Mouse (Mus musculus) midbrain, embryonic 10.5 days (tissue): ENCODE measurements around the gene Ccpg1. TPM values are rescaled to one million over a fixed set of nuclear protein-coding genes. Genes with fewer than 3 reads are reported as not detected.

Experiments used
- DNase-seq: peaks from one replicate; pipeline ENCODE4 v3.0.0-alpha.2; 2017; ENCODE audit warnings: low spot score
- H3K27ac ChIP-seq: fragments of 300-500 bp; sonication (generic); replicated peaks from 2 replicates; pipeline ENCODE4 v1.5.1; 2016; ENCODE audit warnings: mild to moderate bottlenecking
- H3K27me3 ChIP-seq: fragments of 300-500 bp; sonication (generic); 2 replicates; pipeline ENCODE4 v1.6.1; 2016; ENCODE audit warnings: low read depth, mild to moderate bottlenecking; ENCODE audit not compliant: poor library complexity, severe bottlenecking
- H3K36me3 ChIP-seq: fragments of 300-500 bp; sonication (generic); 2 replicates; pipeline ENCODE4 v1.6.1; 2016; ENCODE audit warnings: mild to moderate bottlenecking, moderate library complexity
- H3K4me1 ChIP-seq: fragments of 300-500 bp; sonication (generic); 2 replicates; pipeline ENCODE4 v1.6.1; 2016
- H3K4me3 ChIP-seq: fragments of 300-500 bp; sonication (generic); 2 replicates; pipeline ENCODE4 v1.5.1; 2016; ENCODE audit warnings: mild to moderate bottlenecking, moderate library complexity
- H3K9me3 ChIP-seq: fragments of 300-500 bp; sonication (generic); replicated peaks from 2 replicates; pipeline ENCODE4 v1.6.1; 2016; ENCODE audit warnings: mild to moderate bottlenecking
- WGBS: fragments of 180-500 bp; shearing (Covaris S2); methylation state at CpG from one replicate; pipeline ENCODE4 v1.1.7; 2016; 5-methylcytosine and 5-hydroxymethylcytosine counted together
- polyA plus RNA-seq: library from polyadenylated mRNA; unstranded; fragments of >200 nt; fragmentation: Nextera tagmentation; extraction: Ambion mirVana; gene quantifications from 2 replicates; pipeline ENCODE4 v1.2.1, GENCODE M21; 2016

Ccpg1 gene
- polyA plus RNA-seq, 1 experiment from 2014 or later, result 18.0 TPM

DNA sequence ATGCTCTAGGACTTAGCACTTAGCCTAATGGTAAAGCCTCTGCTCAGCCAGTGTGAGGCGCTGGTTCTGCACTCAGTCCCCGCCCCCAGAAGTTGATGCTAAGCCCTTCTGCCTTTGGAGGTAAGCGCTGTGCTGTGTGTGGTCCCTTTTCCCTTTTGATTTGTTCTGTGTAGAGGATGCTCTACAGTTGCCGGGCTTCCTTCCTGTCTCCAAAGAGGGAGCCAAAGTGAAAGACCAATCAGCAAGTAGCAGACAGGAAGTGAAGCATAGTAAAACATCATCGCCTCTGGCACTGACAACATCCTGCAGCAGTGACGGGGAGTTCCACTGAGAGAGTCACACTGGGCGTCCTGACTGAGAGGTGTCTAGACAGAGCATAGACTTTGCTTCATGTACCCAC is 15.4 kb upstream of the Ccpg1 start:
- no peak overlapping the region for H3K27ac ChIP-seq
- H3K4me1 ChIP-seq, result no peaks in the 10 kb centered on the region
- no peak for DNase-seq

DNA sequence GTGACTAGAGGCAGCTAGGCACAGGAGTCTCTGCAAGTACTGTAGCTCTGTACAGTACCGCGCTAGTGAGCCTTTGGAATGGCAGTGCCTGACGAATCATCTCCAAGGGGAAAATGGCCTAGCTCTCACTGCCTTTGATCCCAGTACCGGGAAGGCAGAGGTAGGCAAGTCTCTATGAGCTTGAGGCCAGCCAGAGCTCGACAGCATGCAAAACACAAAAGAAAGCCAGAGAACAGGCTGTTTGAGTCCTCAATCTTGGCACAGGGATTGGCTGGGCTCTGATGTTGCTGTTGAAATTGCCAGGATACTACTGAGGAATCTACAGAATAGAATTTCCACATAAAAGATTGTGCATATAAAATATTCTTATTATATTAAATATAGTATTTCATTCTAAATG is 12.8 kb upstream of the Ccpg1 start:
- 90% methylated on average over 5 of the region's 5 CpGs for WGBS

More for the DNA sequence above, 15.4 kb upstream of the Ccpg1 start:
- no peaks in the 10 kb centered on the region for H3K9me3 ChIP-seq
- no peaks in the 10 kb centered on the region for H3K27me3 ChIP-seq
- no peak overlapping the region for H3K4me3 ChIP-seq
- H3K36me3 ChIP-seq, result no peaks in the 10 kb centered on the region
- WGBS, result 73% methylated on average over 7 of the region's 7 CpGs

DNA sequence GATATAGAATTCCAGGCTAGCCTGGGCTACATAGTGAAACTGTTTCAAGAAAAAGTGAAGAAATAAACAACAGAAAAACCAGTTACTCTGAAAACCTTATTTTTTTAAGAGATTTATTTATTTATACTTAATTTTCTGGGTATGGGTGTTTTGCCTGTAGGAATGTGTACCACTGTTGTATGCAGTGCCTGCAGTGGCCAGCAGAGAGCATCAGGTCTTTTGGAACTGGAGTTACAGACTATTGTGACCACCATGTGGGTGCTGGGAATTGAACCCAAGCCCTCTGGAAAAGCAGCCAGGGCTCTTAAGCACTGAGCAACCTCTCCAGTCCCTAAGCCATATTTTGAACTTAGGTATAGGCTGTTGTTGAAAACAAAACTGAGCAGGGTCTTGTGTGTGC is 12.2 kb upstream of the Ccpg1 start:
- H3K27ac ChIP-seq, result no peak overlapping the region
- H3K27me3 ChIP-seq, result no peaks in the 10 kb centered on the region
- H3K4me1 ChIP-seq, result no peaks in the 10 kb centered on the region
- DNase-seq, result no peak
- H3K4me3 ChIP-seq, result no peak overlapping the region
- H3K9me3 ChIP-seq, result no peaks in the 10 kb centered on the region
- no peaks in the 10 kb centered on the region for H3K36me3 ChIP-seq

More for the DNA sequence above, 12.8 kb upstream of the Ccpg1 start:
- Histone ChIP-seq H3K36me3 (no peaks in the 10 kb centered on the region), H3K27ac (no peak overlapping the region), H3K9me3 (no peaks in the 10 kb centered on the region), H3K4me3 (no peak overlapping the region), H3K27me3 (no peaks in the 10 kb centered on the region), H3K4me1 (no peaks in the 10 kb centered on the region)
- DNase-seq, result no peak

DNA sequence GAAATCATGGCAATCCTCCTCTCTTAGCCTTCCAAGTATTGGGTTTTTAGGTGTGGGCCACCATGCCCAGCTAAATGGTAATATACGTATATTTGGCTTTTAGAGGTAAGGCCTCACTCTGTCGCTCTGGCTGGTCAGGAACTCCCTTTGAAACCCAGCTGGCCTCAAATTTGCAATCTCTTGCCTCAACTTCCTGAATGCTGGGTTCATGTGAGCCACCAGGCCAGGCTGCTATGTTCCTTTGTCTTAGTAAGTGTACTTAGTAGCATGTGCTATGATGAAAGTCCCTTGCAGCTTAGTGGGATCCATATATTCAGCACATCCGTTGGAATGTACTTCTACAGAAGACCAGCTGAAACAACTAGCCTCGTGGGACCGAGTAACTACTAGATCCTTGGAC is 10.5 kb upstream of the Ccpg1 start:
- no peaks in the 10 kb centered on the region for H3K36me3 ChIP-seq
- H3K4me3 ChIP-seq, result no peak overlapping the region
- no peaks in the 10 kb centered on the region for H3K9me3 ChIP-seq
- no peaks in the 10 kb centered on the region for H3K27me3 ChIP-seq
- DNase-seq, result no peak
- no peaks in the 10 kb centered on the region for H3K4me1 ChIP-seq
- 92% methylated on average over 5 of the region's 5 CpGs for WGBS
- H3K27ac ChIP-seq, result no peak overlapping the region

DNA sequence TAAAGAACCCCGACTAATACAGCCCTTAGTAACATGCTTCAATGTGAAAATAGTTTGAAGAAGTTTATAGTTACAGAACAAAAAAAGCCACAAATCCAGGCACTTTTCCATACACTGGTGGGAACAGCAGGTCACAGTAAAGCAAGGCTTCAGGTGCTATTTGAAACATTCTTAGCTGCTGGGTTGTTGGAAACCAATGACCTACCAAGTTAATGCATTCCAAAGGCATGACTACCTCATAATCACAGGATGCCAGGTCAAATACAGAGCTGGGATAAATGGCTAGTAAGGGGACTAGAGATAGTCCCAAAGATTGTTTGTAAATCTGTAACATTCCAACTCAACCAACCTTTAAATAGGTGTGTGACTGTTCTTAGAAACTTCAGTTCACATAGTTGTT is 10.0 kb upstream of the Ccpg1 start:
- Histone ChIP-seq H3K27me3 (no peaks in the 10 kb centered on the region), H3K4me1 (no peaks in the 10 kb centered on the region), H3K36me3 (no peaks in the 10 kb centered on the region), H3K4me3 (no peak overlapping the region), H3K27ac (no peak overlapping the region), H3K9me3 (no peaks in the 10 kb centered on the region)
- no peak for DNase-seq
- WGBS, result 91% methylated on average over 1 of the region's 1 CpGs

DNA sequence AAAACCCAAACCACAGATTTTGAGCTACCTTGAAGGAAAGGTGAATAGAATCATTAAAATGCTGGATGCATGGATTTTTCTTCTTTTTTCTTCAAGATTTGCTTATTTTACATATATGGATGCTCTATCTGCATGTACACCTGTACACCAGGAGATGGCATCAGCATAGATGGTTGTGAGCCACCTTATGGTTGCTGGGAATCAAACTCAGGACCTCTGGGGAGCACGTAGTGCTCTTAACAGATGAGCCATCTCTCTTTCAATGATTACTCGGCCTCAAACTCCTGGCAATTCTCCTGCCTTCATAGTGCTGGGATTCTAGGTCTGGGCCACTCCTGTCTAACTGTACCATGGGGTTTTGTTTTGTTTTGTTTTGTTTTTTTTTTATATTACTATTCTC is 2.2 kb upstream of the Ccpg1 start:
- 63% methylated on average over 2 of the region's 2 CpGs for WGBS
- DNase-seq, result no peak

DNA sequence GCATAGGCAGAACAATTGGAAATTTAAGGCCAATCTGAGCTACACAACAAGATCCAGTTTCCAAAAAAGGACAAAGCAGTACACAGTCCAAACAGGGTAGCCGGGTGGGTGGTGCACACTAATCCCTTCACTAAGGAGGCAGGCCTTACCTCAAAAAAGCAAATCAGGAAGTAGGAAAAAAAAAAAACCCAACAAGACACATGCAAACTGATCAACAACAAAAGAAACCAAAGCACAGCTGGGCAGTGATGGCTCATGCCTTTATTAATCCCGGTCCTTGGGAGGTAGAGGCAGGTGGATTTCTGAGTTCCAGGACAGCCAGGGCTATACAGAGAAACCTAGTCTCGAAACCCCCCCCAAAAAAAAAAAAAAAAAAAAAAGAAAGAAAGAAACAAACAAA is 2.5 kb downstream of the Ccpg1 start:
- WGBS, result 69% methylated on average over 3 of the region's 3 CpGs
- DNase-seq, result no peak
- no peak overlapping the region for H3K27ac ChIP-seq
- no peaks in the 10 kb centered on the region for H3K36me3 ChIP-seq
- H3K27me3 ChIP-seq, result no peaks in the 10 kb centered on the region
- no peak overlapping the region for H3K4me3 ChIP-seq
- H3K9me3 ChIP-seq, result no peaks in the 10 kb centered on the region
- peaks cover 18% of the 10 kb centered on the region for H3K4me1 ChIP-seq

More for the DNA sequence above, 2.2 kb upstream of the Ccpg1 start:
- Histone ChIP-seq H3K27me3 (no peaks in the 10 kb centered on the region), H3K4me3 (no peak overlapping the region), H3K36me3 (no peaks in the 10 kb centered on the region), H3K9me3 (no peaks in the 10 kb centered on the region), H3K4me1 (peaks cover 18% of the 10 kb centered on the region), H3K27ac (no peak overlapping the region)

DNA sequence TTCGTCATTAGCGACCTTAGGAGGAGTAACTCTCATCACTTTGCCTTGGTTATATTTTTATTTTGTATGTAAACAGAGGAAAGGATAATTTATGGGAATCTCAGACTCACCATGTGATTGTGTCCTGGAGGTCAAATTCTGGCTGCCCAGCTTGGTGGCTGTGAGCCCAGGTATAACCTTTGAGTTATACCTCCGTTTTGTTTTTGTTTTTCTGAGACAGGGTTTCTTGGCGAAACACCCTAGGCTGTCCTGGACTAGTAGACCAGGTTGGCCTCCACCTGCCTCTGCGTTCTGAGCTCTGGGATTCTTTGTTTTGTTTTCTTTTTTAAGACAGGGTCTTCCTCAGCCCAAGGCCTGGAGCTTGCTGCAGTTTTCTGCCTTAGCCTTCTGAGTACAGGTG is 3.5 kb downstream of the Ccpg1 start:
- no peaks in the 10 kb centered on the region for H3K9me3 ChIP-seq
- no peak for DNase-seq
- WGBS, result 91% methylated on average over 5 of the region's 5 CpGs
- H3K36me3 ChIP-seq, result no peaks in the 10 kb centered on the region
- H3K27me3 ChIP-seq, result no peaks in the 10 kb centered on the region
- H3K27ac ChIP-seq, result no peak overlapping the region
- no peak overlapping the region for H3K4me3 ChIP-seq
- H3K4me1 ChIP-seq, result peaks cover 18% of the 10 kb centered on the region

DNA sequence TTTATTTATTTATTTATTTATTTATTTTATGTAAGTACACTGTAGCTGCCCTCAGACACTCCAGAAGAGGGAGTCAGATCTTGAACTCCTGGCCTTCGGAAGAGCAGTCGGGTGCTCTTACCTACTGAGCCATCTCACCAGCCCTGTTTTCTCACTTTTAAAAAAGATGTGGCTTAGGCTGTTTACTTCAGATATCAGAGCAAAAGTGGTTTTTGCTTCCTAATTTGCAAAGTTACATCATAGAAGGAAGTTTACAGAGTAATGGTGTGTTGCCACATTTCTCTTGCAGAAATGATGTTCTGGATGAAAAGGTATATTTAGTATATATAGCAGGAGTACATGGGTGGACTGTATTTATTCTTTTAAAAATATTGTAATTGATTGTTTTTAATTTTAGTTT is 6.2 kb downstream of the Ccpg1 start:
- 95% methylated on average over 2 of the region's 2 CpGs for WGBS
- Histone ChIP-seq H3K9me3 (no peaks in the 10 kb centered on the region), H3K36me3 (no peaks in the 10 kb centered on the region), H3K4me1 (peaks cover 4% of the 10 kb centered on the region), H3K27ac (no peak overlapping the region), H3K27me3 (no peaks in the 10 kb centered on the region), H3K4me3 (no peak overlapping the region)
- DNase-seq, result no peak

DNA sequence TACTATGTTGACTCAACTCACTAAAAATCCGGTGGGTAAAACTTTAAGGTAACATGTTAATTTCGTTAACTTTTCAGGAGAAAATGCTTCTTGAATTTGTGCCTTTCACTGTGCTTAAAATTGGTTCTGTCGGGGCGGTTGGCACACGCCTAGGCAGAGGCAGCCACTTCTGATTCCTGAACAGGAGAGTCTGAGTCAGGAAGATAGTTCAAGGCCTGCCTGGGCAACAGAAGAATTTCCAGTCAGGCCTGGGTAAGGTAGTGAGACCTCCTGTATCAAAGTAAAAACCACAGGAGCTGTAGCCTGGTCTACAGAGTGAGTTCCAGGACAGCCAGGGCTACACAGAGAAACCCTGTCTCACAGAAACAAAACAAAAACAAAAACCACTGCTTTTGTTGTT is 7.3 kb downstream of the Ccpg1 start:
- Histone ChIP-seq H3K9me3 (no peaks in the 10 kb centered on the region), H3K36me3 (no peaks in the 10 kb centered on the region), H3K4me3 (no peak overlapping the region), H3K27ac (no peak overlapping the region), H3K4me1 (no peaks in the 10 kb centered on the region), H3K27me3 (no peaks in the 10 kb centered on the region)
- WGBS, result 89% methylated on average over 5 of the region's 5 CpGs
- no peak for DNase-seq

DNA sequence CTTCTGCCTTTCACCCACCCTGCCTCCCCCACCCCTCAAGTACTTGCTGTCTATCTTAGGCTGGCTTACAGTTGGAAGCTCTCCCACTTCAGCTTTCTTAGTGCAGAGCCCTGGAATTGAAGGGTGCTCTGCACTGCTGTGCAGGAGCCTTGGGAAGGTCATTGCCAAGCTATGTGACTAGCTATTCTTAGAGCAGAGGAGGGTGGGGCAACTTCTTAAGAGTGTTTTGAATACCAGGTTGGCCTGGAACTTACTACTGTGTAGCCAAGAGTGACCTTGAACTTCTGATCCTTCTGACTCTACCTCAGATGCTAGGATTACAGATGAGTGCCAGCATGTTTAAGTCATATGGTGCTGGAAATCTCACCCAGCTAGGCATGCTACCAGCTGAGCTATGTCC is 10.9 kb downstream of the Ccpg1 start:
- no peak for DNase-seq
- Histone ChIP-seq H3K9me3 (no peaks in the 10 kb centered on the region), H3K4me1 (no peaks in the 10 kb centered on the region), H3K27me3 (no peaks in the 10 kb centered on the region), H3K4me3 (no peak overlapping the region), H3K27ac (no peak overlapping the region), H3K36me3 (no peaks in the 10 kb centered on the region)

DNA sequence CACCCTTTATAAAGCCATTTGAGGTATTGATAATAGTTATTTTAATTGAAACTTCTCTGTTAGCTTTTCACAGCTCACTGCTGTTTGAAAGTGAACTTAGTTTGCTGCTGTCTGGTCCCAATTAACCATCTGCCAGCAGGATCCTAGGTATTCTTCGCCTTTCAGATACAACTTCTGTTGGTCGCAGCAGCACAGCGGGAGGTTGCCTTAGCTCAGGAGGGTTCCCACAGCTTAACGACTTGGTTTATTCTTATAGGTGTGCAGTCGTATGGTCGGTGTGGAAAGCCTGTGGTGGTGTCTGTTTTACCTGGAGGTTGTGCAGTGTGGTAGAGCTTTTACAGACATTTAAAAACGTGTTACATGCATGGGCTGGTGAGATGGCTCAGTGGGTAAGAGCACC is 11.6 kb downstream of the Ccpg1 start:
- 60% methylated on average over 7 of the region's 7 CpGs for WGBS
- no peaks in the 10 kb centered on the region for H3K36me3 ChIP-seq
- H3K4me3 ChIP-seq, result no peak overlapping the region
- no peak overlapping the region for H3K27ac ChIP-seq
- DNase-seq, result no peak
- H3K27me3 ChIP-seq, result no peaks in the 10 kb centered on the region
- H3K9me3 ChIP-seq, result no peaks in the 10 kb centered on the region
- no peaks in the 10 kb centered on the region for H3K4me1 ChIP-seq

DNA sequence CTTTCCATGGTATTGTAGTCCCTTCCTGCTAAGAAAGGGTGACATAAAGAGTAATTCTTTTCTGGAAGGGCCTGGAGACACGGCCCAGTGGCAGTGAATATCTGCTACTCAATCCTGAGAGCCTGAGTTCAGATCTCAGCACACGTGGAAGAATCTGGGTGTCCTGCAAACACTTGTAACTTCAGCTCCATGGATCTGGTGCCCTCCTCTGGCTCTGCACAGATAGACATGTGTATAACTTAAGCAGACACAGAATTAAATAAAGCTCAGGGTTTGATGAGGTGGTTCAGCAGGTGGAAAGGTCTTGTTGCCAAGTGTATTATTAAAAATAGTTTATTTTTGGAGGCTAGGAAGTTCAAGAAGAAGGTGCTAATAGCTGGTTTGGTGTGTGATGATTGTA is 15.3 kb downstream of the Ccpg1 start:
- Histone ChIP-seq H3K27ac (no peak overlapping the region), H3K4me1 (no peaks in the 10 kb centered on the region), H3K27me3 (no peaks in the 10 kb centered on the region), H3K9me3 (no peaks in the 10 kb centered on the region), H3K36me3 (peaks cover 3% of the 10 kb centered on the region), H3K4me3 (no peak overlapping the region)
- DNase-seq, result no peak
- 65% methylated on average over 2 of the region's 2 CpGs for WGBS

DNA sequence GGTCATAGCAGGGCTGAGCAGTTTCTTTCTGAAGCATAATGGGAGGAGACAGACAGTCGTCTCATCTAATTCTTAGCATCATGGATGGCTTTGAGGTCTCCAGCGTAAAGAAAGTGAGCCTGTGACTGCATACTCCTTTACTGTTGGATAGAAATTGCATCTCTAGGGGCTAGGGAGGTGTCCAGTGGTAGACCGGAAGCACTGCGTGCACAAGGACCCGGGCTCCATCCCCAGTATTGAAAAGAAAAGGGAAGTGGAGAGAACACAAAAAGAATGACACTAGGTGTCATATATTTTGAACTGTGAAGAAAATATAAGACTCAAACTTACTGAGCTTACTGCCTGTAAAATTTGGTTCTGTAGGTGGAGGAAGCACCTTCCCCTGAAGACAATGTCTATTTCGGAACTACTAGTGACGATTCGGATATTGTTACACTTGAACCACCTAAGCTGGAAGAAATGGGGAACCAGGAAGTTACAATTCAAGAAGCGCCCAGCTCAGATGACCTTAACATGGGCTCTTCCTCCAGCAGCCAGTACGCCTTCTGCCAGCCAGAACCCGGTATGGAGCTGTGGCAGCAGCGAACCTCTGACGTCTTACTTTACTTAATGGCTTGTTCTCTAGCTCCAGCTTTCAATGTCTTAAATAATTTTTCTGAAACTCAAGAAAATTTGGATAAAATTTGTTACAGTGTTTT is 16.2 kb downstream of the Ccpg1 start:
- H3K4me1 ChIP-seq, result no peaks in the 10 kb centered on the region
- WGBS, result 87% methylated on average over 13 of the region's 13 CpGs
- peaks cover 11% of the 10 kb centered on the region for H3K36me3 ChIP-seq
- H3K27ac ChIP-seq, result no peak overlapping the region
- H3K4me3 ChIP-seq, result no peak overlapping the region
- H3K9me3 ChIP-seq, result no peaks in the 10 kb centered on the region
- H3K27me3 ChIP-seq, result no peaks in the 10 kb centered on the region
- no peak for DNase-seq
